Mouse (Mus musculus) testis, adult 2 months (tissue): Measurements from ENCODE around the gene Khdrbs1.

Experiments used
- CTCF ChIP-seq: fragments of 200-500 bp; IDR thresholded peaks from 2 replicates; pipeline ENCODE4 v1.5.1; 2012; ENCODE audit warnings: low read depth, mild to moderate bottlenecking, inconsistent platforms, low read length, moderate library complexity; ENCODE audit not compliant: control insufficient read depth, insufficient read depth, insufficient replicate concordance
- POLR2A ChIP-seq: fragments of 200-500 bp; IDR thresholded peaks from 2 replicates; pipeline ENCODE4 v1.6.1; 2012; ENCODE audit warnings: low read depth, mild to moderate bottlenecking, inconsistent platforms, low read length, moderate library complexity; ENCODE audit not compliant: control insufficient read depth

DNA sequence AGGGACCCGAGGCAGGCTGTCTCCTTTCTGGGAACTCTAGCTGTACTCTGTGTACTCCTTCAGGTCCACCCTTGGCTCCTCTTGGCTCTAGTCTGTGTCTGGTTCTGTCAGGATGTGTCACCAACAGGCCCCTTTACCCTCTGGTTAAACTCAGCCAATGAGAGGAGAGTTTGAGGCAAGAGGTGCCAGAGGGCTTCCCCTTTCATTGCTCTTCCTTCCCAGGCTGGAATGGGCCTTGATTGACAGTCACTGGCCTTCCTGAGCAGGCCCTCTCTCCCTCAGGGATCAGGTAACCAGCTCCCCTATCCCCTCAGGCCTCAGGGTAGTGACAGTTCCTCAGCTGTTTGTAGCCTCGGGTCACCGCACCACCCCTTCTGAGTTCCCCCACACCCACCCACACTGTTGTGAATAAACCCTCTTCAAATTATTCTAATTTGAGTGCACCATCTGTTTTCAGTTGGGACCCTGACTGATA is 40.8 kb upstream of the Khdrbs1 start:
- TF ChIP-seq CTCF (no peak), POLR2A (no peak)
